Mouse (Mus musculus) frontal cortex, postnatal 14 days (tissue): ENCODE data around the gene Tap1.
"Not testable (repeated sequence)": the region's sequence is repeated elsewhere in the genome, so short reads cannot be mapped to it uniquely, and the experiment has no call there.

Source experiments
- DNase-seq, 2 experiments: peaks; one replicate each; pipeline ENCODE4 v3.0.0; 2022; ENCODE audit warnings: low spot score in 2 of 2

The Tap1 gene

DNA sequence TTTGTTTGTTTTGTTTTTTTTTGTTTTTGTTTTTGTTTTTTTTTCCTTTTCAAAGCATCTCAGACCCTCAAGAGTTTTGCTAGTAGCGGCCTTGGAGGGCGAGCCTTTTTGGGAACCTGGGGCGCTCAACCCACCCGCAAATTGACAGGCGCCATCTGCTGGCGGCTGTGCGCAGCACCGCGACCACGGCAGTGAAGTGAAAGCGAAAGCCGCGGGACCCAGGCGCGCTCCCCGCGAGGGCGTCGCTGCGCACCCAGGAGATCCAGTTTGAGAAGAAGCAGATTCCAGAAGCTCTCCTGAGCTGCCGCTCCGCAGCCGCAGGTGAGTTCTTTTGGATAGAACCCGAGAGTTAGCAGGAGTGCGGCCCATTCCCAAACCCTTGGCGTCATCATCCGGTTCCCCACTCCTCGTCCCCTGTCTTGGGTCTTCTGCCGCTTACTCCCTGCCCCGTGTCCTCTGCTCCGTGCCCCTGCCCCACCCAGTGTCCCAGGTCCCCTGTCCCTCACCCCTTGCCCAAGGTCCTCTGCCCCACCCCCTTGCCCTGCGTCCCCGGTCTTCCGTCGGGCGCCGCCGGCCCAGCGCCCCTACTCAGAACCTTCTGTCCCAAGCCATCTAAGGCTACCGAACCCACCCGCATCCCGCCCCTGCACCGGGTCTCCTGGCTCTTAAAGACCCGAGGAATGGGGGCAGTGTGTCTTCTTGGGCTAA, 17.1 kb downstream of the Tap1 start:
- peak; percentile 51 to 77 for DNase-seq

DNA sequence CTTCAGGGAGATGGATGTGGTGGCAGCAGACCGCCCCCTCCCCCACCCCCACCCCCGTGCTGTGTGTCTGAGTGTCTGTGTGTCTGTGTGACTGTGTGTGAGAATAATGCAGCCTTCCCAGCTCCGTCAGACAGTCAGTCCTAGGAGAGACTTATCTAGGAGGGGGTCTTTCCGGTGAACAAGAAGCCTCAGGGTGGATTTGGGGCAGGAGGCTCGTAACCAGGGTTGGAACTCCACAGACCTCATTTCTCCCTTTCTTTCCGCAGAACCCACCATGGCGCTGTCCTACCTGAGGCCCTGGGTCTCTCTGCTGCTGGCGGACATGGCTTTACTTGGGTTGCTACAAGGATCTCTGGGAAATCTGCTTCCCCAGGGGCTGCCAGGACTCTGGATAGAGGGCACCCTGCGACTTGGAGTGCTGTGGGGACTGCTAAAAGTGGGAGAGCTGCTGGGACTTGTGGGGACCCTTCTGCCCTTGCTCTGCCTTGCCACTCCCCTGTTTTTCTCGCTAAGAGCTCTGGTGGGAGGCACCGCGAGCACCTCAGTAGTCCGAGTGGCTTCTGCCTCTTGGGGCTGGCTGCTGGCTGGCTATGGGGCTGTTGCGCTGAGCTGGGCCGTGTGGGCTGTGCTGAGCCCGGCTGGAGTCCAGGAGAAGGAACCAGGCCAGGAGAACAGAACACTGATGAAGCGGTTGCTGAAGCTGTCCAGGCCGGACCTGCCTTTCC, 17.8 kb downstream of the Tap1 start:
- no peak for DNase-seq

DNA sequence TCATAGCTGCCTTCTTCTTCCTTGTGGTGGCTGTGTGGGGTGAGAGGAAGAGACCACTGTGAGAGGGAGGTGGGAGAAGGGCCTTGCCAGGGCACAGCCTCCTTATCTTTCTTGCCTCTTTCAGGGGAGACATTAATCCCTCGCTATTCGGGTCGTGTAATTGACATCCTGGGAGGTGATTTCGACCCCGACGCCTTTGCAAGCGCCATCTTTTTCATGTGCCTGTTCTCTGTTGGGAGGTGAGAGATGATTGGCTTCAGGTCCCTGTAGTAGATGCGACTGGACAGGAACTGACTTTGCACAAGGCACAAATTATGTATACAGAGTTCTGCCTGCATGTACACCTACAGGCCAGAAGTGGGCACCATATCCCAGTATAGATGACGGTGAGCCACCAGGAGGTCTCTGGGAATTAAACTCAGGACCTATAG, 18.4 kb downstream of the Tap1 start:
- no peak for DNase-seq

DNA sequence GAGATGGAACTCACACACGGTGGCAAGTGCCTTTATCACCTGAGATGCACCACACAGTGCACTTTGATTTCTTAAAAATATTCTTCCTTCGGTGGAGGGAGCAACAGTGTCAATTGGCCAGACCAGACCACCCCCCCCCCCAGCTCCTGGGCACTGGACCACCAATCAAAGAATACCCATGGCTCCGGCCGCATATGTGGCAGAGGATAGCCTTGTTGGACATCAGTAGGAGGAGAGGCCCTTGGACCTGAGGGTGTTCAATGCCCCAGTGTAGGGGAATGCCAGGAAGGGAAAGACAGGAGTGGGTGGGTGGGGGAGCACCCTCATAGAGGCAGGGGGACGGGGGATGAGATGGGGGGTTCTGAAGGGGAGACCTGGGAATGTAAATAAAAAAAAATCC, 19.4 kb downstream of the Tap1 start:
- no peak for DNase-seq

DNA sequence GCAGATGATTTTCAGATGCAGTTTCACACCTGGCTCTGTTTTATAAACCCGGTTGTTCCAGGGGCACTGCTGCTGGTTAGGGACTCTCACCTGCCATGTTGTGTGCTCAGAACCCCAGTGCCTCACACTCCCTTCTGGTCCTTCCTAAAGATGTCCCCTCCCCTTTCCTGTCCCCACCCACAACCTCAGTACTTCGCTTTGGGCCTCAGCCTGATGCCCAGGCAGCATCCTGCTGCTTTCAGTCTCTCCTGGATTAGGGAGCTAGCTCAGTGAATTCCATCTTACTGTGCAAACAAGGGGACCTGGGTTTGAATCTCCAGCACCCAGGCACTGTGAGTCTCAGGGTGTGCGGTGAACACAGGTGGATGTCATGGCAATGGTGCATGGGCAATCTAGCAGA, 20.1 kb downstream of the Tap1 start:
- DNase-seq: no peak

DNA sequence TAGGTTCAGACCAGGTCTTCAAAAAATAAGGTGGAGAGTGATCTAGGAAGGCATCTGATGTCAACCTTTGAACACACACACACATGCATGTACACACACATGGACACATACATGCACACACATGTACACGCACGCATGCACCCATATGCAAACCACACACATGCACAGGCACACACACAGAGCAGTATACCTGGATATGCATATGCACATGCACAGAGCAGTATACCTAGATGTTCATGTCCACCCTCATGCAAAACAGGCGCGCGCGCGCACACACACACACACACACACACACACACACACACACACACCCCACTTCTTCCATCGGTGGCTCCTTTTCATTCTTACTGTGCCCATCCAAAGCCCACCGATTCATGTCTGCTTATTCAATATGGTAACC, 20.5 kb downstream of the Tap1 start:
- DNase-seq: no peak

DNA sequence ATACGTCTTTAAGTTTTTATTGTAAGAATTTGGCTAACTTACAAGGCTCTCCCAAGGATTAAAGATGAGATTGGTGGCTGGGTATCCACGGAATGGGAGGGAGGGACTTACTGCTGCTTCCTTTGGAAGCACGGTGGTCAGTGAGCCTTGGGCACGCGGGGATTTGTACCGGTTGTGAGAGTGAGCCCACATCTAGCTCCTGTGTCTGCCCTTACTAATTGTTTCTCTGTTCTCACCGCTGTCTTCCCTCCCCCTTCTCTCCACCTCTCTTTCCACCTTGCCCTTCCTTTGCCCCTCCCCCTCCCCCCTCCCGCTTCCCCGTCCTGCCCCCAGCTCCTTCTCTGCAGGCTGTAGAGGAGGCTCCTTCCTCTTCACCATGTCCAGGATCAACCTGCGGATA, 21.1 kb downstream of the Tap1 start:
- no peak for DNase-seq

DNA sequence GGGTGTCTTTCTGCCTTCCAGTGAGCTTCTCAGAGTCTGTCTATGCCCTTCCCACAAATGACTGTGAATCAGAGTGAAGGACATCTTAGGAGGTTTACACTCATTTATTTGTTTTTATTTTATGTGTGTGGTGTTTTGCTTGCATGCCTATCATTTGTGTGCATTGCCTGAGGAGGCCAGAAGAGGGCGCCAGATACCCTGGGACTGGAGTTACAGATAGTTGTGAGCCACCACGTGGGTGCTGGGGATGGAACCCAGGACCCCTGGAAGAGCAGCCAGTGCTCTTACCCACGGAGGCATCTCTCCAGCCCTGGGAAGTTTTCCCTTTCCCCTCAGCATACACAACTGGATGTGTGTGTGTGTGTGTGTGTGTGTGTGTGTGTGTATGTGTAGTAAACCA, 22.3 kb downstream of the Tap1 start:
- no peak for DNase-seq

DNA sequence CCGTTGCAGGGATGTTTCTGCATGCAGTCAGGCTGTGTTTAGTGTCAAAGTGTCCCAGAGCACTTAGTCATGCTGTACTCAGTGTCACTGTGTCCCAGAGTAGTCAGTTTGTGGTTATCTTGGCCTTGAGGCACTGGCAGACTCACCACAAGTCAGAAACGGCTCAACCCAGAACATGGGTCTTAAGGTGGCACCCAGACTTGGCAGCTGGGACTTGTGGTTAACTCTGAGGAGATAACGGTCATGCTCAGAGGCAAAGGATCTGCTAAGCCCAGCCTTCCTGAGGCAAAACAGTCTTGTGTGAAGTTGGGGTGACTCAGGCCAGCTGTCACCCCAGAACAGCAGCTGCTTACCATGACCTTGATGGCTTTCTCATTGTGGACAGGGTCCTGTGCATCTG, 23.2 kb downstream of the Tap1 start:
- DNase-seq: no peak

DNA sequence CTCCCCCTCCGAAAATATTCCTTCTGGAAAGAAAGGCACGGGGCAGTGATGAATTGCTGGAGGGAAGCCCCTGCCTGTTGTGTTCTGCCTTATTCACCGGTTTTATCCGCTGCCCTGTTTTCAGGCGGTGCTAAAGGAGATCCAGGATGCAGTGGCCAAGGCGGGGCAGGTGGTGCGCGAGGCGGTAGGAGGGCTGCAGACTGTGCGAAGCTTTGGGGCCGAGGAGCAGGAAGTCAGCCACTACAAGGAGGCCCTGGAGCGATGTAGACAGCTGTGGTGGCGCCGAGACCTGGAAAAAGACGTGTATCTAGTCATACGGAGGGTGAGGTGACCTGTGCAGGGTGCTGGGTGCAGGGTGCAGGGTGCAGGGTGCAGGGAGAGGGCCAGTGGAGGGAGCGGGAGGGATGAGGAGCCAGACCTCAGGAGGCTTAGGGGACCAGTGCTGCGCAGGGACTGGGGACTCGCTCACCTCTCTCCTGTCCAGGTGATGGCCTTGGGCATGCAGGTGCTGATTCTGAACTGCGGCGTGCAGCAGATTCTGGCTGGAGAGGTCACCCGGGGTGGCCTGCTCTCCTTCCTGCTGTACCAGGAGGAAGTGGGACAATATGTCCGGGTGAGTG, 24.5 kb downstream of the Tap1 start:
- DNase-seq: no peak

DNA sequence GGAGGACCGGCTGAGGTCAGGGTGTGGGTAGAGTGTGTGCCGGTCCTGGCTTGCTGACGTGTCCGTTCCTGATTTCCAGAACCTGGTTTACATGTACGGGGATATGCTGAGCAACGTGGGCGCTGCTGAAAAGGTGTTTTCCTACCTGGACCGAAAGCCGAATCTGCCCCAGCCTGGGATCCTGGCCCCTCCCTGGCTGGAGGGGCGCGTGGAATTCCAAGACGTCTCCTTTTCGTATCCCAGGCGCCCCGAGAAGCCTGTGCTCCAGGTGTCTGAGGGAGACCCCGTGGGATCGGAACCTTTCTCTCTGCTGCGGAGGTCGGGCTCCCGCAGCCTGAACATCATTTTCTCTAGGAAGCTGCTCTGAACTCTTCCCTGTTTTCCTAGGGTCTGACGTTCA, 26.6 kb downstream of the Tap1 start:
- no peak for DNase-seq

DNA sequence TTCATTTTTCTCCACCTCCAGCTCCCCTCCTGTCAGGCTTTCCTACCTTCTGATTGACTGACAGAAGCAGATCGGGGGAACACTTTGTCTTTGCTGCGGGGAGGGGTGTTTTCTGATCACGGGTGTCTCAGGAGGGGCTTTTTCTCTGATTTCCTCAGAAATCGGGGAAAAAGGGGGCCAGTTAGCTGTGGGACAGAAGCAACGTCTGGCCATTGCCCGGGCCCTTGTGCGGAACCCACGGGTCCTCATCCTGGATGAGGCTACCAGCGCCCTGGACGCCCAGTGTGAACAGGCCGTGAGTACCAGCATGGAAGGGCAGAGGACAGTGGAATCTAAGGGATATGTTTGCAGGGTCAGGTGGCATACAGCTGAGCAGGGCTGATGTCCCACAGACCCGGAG, 27.8 kb downstream of the Tap1 start:
- no peak for DNase-seq

DNA sequence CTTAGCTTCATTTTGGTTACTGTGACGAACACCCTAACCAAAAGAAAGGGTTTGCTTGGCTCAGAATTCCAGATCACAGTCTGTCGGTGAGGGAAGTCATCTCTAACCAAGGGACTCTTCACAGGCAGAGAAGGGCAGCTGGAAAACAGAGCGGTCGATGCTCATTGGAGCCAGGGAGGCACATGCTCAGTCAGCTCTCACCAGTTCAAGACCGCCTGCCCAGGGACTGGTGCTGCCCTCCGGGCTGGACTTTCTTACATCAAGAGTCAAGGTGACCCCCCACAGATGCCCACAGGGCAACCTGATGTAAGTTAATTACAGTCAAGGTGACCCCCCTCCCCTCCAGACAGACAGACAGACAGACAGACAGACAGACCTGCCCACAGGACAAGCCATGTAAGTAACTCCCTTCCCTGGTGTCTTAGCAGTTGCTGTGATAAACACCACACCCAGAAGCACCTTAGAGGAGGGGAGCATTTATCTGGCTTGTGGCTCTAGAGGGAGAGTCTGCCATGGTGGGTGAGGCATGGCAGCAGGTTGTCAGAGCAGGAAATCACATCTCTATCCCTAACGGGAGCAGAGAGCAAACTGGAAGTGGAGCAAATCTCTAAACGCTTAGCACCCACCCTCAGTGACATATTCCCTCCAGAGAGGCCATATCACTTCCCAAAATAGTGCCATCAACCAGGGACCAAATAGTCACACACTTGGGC, 30.0 kb downstream of the Tap1 start:
- DNase-seq: no peak

DNA sequence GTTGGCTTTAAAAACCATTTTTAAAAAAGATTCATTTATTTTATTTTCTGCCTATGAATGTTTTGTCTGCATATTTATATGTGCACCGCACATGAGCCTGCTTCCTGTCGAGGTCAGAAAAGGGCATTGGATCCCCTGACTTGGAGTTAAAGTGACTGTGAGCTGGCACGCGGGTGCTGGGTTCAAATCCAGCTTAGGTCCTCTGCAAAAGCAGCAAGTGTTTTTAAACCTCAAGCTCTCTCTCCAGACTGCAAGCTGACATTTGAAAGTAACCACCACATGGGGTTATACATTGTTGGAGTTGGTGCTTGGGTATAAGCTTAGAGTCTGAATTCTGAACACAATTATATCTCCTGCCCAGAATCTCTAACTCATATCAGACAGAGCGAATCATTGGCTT, 30.6 kb downstream of the Tap1 start:
- no peak for DNase-seq

DNA sequence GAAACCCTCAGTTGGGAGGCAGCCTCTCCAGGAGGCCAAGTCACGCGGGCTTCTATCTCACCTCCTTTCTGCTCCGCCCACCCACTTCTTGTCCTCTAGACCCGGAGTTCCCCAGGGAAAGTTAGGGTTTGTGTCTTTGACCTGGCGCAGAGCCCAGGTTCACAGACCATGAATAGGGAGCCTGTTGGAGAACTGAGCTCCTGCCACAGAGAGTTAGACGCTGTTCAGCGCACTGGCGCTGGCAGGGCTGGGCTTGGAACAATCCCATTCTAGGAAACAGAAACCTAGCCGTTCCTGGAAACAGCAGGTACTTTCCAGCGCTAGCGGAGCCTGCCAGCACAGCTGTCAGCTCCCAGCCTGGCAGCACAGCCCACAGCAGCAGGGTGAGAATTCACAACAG, 31.3 kb downstream of the Tap1 start:
- DNase-seq: no peak

DNA sequence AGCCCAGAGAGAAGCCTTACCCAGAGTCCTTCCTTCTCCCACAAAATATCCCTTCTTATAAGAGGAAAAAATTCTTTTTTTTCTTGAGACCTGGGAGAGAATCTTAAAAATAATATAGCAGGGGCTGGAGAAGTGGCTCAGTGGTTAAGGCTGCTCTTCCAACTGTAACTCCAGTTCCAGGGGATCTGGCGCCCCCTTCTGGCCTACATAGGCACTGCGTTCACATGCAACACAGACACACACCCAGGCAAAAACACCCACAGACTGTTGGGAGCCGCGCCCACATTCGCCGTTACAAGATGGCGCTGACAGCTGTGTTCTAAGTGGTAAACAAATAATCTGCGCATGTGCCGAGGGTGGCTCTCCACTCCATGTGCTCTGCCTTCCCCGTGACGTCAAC, 31.7 kb downstream of the Tap1 start:
- not testable (repeated sequence) for DNase-seq

DNA sequence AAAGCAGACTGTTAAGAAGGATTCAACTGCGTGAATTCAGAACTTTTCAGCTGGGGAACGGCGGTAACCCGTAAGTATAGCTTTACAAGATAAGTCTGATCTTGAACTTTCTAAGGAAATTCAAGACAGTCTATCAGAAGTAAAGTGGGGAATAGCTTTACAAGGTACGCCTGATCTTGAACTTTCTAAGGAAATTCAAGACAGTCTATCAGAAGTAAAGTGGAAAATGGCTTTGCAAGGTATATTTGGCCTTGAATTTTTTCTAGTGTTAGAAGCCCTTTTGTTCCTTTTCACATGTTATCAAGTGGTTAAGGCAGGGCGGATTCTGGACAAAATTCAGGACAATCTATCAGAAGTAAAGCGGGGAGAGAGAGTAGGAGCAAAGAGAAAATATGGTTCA, 32.4 kb downstream of the Tap1 start:
- not testable (repeated sequence) for DNase-seq

DNA sequence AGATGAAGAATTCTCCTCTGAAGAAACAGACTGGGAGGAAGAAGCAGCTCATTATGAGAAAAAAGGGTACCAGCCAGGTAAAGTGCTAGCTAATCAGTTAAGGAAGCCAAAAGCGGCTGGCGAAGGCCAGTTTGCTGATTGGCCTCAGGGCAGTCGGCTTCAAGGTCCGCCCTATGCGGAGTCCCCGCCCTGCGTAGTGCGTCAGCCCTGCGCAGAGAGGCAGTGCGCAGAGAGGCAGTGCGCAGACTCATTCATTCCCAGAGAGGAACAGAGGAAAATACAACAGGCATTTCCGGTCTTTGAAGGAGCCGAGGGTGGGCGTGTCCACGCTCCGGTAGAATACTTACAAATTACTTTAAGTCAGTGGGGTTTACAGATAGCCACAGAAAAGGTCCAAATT, 33.0 kb downstream of the Tap1 start:
- not testable (repeated sequence) for DNase-seq

DNA sequence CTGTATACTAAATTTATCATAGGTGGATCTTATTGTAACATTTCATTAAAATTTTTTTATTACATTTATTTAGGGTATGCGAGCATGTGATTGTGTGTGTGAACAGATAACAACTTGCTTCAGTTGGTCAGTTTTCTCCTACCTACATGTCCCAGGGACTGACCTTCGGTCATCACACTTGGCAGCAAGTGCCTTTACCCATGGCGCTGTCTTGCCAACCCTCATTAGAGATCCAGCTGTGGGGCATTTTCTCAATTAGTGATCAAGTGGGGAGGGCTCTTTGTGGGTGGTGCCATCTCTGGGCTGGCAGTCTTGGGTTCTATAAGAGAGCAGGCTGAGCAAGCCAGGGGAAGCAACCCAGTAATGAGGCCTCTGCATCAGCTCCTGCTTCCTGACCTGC, 37.5 kb downstream of the Tap1 start:
- no peak for DNase-seq

DNA sequence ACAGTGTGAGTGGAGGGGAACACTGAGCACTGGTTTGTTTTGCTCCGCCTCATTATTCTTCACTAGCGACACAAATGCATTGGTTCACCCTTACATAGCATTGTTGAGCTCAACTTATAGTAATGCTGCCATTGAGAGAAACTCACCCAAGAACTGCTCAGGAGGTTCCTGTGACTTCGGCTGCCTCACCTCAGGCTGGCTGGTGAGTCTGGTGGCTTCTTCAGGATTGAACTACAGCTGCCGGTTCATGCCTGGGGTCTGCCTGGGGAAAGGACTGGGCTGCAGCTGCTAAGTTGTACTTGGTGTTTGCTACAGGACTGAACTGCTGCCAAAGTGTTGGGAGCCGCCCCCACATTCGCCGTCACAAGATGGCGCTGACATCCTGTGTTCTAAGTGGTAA, 38.1 kb downstream of the Tap1 start:
- DNase-seq: no peak

DNA sequence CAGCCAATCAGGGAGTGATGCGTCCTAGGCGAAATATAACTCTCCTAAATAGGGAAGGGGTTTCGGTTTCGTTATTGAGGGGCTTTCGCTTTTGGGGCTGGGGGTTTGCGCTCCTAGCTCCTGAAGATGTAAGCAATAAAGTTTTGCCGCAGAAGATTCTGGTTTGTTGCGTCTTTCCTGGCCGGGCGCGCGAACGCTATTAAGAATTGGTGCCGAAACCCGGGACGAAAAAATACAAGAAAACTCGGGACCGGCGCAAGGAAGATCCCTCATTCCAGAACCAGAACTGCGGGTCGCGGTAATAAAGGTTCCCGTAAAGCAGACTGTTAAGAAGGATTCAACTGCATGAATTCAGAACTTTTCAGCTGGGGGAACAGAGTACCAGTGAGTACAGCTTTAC, 38.6 kb downstream of the Tap1 start:
- not testable (repeated sequence) for DNase-seq

DNA sequence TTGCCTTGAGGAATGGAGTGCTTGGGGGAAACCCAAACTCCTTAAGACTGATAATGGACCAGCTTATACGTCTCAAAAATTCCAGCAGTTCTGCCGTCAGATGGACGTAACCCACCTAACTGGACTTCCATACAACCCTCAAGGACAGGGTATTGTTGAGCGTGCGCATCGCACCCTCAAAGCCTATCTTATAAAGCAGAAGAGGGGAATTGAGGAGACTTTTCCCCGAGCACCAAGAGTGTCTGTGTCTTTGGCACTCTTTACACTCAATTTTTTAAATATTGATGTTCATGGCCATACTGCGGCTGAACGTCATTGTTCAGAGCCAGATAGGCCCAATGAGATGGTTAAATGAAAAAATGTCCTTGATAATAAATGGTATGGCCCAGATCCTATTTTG, 43.6 kb downstream of the Tap1 start:
- DNase-seq: peak in 1 of 2 experiments; percentile 17

DNA sequence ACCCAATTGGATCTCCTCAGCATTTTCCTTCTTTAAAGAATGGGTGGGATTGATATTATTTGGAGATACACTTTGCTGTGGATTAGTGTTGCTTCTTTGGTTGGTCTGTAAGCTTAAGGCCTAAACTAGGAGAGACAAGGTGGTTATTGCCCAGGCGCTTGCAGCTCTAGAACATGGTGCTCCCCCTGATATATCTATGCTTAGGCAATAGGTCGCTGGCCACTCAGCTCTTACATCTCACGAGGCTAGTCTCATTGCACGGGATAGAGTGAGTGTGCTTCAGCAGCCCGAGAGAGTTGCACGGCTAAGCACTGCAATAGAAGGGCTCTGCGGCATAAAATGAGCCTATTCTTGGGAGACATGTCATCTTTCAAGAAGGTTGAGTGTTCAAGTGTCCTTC, 44.7 kb downstream of the Tap1 start:
- DNase-seq: not testable (repeated sequence)
